Mouse (Mus musculus): ENCODE measurements around the gene Relb. TPM values are rescaled to one million over a fixed set of nuclear protein-coding genes. Genes with fewer than 3 reads are reported as not detected.
A peak's percentile ranks its signal among the peaks of the same experiment; 100 is the strongest.

The Relb gene
- polyA plus RNA-seq, 1 experiment, result 6.4 TPM

DNA sequence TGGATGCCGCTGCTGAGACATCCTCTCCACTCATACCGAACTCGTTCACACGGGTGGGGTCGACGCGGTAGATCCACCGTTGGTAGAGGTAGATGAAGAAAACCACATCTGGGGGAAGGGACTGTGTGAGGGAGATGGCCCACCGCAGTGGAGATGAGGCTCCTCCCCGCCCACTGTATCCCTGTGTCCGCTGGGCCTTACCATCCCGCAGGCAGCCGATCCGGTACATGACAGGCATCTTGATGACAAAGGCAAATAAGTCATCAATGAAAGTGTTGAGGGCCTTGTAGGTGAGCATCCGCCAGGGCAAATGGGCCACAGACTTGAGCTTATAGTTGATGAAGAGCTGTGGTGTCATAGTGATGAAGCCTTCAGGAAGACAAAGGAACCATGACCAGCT, 4.6 kb upstream of the Relb start:
- no peak overlapping the region for H3K27ac ChIP-seq (ENCODE audit: insufficient read depth, low read length)
- H3K4me3 ChIP-seq (ENCODE audit: insufficient read depth, low read length), result no peak overlapping the region
- TF ChIP-seq CTCF (IDR thresholded peaks at IDR 0.05; ENCODE audit: extremely low read depth, insufficient read depth, low read length) (no peak), POLR2A (IDR thresholded peaks at IDR 0.05; ENCODE audit: extremely low read depth, insufficient read depth, low read length) (no peak)
- no peaks in the 10 kb centered on the region for H3K4me1 ChIP-seq (ENCODE audit: control insufficient read depth, insufficient read depth, low read length)

GRCm38 (mm10) chr7:19633197-19633596, 4.0 kb upstream of the Relb start:
- H3K27ac ChIP-seq (ENCODE audit: insufficient read depth, low read length), result no peak overlapping the region
- H3K4me1 ChIP-seq (ENCODE audit: control insufficient read depth, insufficient read depth, low read length), result no peaks in the 10 kb centered on the region
- no peak overlapping the region for H3K4me3 ChIP-seq (ENCODE audit: insufficient read depth, low read length)
- no peak for TF ChIP-seq POLR2A (IDR thresholded peaks at IDR 0.05; ENCODE audit: extremely low read depth, insufficient read depth, low read length)
- TF ChIP-seq CTCF (IDR thresholded peaks at IDR 0.05; ENCODE audit: extremely low read depth, insufficient read depth, low read length), result no peak

DNA sequence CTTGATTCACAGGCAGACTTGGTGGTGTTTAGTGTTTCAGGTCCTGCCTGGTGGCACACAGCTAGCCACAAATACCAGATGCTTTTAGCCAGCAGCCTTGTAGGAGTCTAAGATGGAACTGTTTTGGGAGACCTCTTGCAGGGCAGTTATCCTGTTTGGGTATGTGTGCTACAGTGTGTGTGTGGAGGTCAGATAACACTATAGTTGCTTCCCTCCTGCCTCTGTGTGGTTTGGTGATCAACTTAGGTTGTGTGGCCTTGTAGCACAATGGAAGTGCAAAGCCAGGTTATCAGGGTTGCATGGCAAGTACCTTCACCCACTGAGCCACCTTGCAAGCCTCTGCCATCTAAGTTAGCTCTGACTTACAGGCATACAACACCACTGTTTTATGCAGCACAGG, 3.5 kb upstream of the Relb start:
- Histone ChIP-seq H3K4me3 (ENCODE audit: insufficient read depth, low read length) (no peak overlapping the region), H3K4me1 (ENCODE audit: control insufficient read depth, insufficient read depth, low read length) (no peaks in the 10 kb centered on the region), H3K27ac (ENCODE audit: insufficient read depth, low read length) (no peak overlapping the region)
- TF ChIP-seq CTCF (IDR thresholded peaks at IDR 0.05; ENCODE audit: extremely low read depth, insufficient read depth, low read length) (no peak), POLR2A (IDR thresholded peaks at IDR 0.05; ENCODE audit: extremely low read depth, insufficient read depth, low read length) (no peak)

DNA sequence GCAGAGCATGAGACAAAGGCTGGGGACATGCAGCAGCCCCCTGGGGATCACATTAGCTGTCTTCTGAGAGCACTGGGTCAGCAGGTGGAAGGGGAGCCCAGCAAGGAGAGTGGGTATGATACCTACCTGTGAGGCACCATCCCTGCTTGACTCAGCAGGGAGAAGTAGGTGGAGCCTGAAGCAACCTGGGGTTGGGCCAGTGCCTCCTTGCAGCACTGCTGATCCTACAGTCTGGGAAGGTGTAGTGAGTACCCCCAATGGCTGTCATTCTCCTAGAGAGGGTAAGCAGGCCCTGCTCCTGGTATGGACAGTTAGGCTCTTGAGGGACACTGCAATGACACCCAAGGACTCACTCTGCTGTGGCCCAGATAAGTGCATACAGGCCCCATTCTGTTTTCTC, 3.0 kb upstream of the Relb start:
- H3K4me3 ChIP-seq (ENCODE audit: insufficient read depth, low read length), result no peak overlapping the region

GRCm38 (mm10) chr7:19628536-19629360, 490 bp downstream of the Relb start:
- Histone ChIP-seq H3K4me1 (ENCODE audit: control insufficient read depth, insufficient read depth, low read length) (no peaks in the 10 kb centered on the region), H3K27ac (ENCODE audit: insufficient read depth, low read length) (no peak overlapping the region; the same call in 1 of the 2 replicates), H3K4me3 (ENCODE audit: insufficient read depth, low read length) (peak overlapping the region; percentile 57)
- no peak for TF ChIP-seq CTCF (IDR thresholded peaks at IDR 0.05; ENCODE audit: extremely low read depth, insufficient read depth, low read length)
- no peak for TF ChIP-seq POLR2A (IDR thresholded peaks at IDR 0.05; ENCODE audit: extremely low read depth, insufficient read depth, low read length)

More for the DNA sequence above, 3.0 kb upstream of the Relb start:
- TF ChIP-seq CTCF (IDR thresholded peaks at IDR 0.05; ENCODE audit: extremely low read depth, insufficient read depth, low read length), result no peak
- TF ChIP-seq POLR2A (IDR thresholded peaks at IDR 0.05; ENCODE audit: extremely low read depth, insufficient read depth, low read length), result no peak
- no peaks in the 10 kb centered on the region for H3K4me1 ChIP-seq (ENCODE audit: control insufficient read depth, insufficient read depth, low read length)
- H3K27ac ChIP-seq (ENCODE audit: insufficient read depth, low read length), result no peak overlapping the region

DNA sequence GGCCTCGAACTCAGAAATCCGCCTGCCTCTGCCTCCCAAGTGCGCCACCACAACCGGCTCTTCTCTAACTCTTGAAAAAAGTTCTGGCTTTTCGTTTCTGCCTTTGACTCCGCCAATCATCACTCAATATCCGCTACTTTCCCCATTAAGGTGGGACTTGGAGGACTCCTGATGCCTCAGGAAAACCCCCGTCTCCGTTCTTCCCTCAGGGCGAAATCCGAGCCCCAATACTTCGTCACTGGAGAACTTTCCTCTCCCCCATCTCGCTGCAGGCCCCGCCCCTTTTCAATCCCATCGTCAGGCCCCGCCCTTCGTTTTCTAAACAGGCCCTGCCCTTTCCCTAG, 1.1 kb downstream of the Relb start:
- TF ChIP-seq POLR2A (IDR thresholded peaks at IDR 0.05; ENCODE audit: extremely low read depth, insufficient read depth, low read length) (no peak), CTCF (IDR thresholded peaks at IDR 0.05; ENCODE audit: extremely low read depth, insufficient read depth, low read length) (no peak)
- Histone ChIP-seq H3K27ac (ENCODE audit: insufficient read depth, low read length) (no peak overlapping the region), H3K4me1 (ENCODE audit: control insufficient read depth, insufficient read depth, low read length) (no peaks in the 10 kb centered on the region), H3K4me3 (ENCODE audit: insufficient read depth, low read length) (peak overlapping the region; percentile 57)

GRCm38 (mm10) chr7:19627721-19628120, 1.5 kb downstream of the Relb start:
- no peaks in the 10 kb centered on the region for H3K4me1 ChIP-seq (ENCODE audit: control insufficient read depth, insufficient read depth, low read length)
- no peak overlapping the region for H3K27ac ChIP-seq (ENCODE audit: insufficient read depth, low read length)
- TF ChIP-seq POLR2A (IDR thresholded peaks at IDR 0.05; ENCODE audit: extremely low read depth, insufficient read depth, low read length), result no peak
- TF ChIP-seq CTCF (IDR thresholded peaks at IDR 0.05; ENCODE audit: extremely low read depth, insufficient read depth, low read length), result no peak
- no peak overlapping the region; the same call in 1 of the 2 replicates for H3K4me3 ChIP-seq (ENCODE audit: insufficient read depth, low read length)

GRCm38 (mm10) chr7:19623433-19623832, 5.8 kb downstream of the Relb start:
- Histone ChIP-seq H3K4me1 (ENCODE audit: control insufficient read depth, insufficient read depth, low read length) (no peaks in the 10 kb centered on the region), H3K27ac (ENCODE audit: insufficient read depth, low read length) (no peak overlapping the region), H3K4me3 (ENCODE audit: insufficient read depth, low read length) (no peak overlapping the region)
- no peak for TF ChIP-seq POLR2A (IDR thresholded peaks at IDR 0.05; ENCODE audit: extremely low read depth, insufficient read depth, low read length)
- TF ChIP-seq CTCF (IDR thresholded peaks at IDR 0.05; ENCODE audit: extremely low read depth, insufficient read depth, low read length), result no peak

DNA sequence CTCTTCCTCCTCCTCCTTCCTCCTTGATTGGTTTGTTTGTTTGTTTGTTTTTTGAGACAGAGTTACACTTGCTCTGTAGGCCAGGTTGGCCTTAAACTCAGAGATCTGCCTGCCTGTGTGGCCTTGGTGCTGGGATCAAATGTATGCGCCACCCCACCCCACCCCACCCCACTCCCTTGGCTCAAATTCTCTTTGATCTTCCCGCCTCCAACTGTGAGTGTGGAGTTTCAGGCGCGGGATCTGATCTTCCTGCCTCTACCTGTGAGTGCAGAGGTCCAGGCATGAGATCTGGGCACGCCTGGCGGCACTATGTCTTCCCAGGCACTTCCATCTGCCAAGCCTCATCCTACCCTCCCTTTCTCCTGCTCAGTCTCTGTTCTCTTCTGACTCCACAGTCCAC, 7.0 kb downstream of the Relb start:
- H3K4me1 ChIP-seq (ENCODE audit: control insufficient read depth, insufficient read depth, low read length), result no peaks in the 10 kb centered on the region
- H3K4me3 ChIP-seq (ENCODE audit: insufficient read depth, low read length), result no peak overlapping the region
- H3K27ac ChIP-seq (ENCODE audit: insufficient read depth, low read length), result no peak overlapping the region
- no peak for TF ChIP-seq CTCF (IDR thresholded peaks at IDR 0.05; ENCODE audit: extremely low read depth, insufficient read depth, low read length)
- no peak for TF ChIP-seq POLR2A (IDR thresholded peaks at IDR 0.05; ENCODE audit: extremely low read depth, insufficient read depth, low read length)

- no peak for TF ChIP-seq POLR2A (IDR thresholded peaks at IDR 0.05; ENCODE audit: extremely low read depth, insufficient read depth, low read length)
- no peak for TF ChIP-seq CTCF (IDR thresholded peaks at IDR 0.05; ENCODE audit: extremely low read depth, insufficient read depth, low read length)
- Histone ChIP-seq H3K4me3 (ENCODE audit: insufficient read depth, low read length) (no peak overlapping the region), H3K27ac (ENCODE audit: insufficient read depth, low read length) (no peak overlapping the region), H3K4me1 (ENCODE audit: control insufficient read depth, insufficient read depth, low read length) (no peaks in the 10 kb centered on the region)
Observed at GRCm38 (mm10) chr7:19620811-19621210, 8.4 kb downstream of the Relb start.
